Mouse (Mus musculus) layer of hippocampus, adult 2 months (tissue): ENCODE measurements around the gene Pebp1. TPM values are rescaled to one million over a fixed set of nuclear protein-coding genes. Genes with fewer than 3 reads are reported as not detected.

Source experiments
- DNase-seq, 2 experiments: peaks; one replicate each; pipeline ENCODE4 v3.0.0; 2022; ENCODE audit warnings: low spot score in 2 of 2
- H3K27ac ChIP-seq: fragments of 200-600 bp; 2 replicates; pipeline ENCODE4 v1.8.1; 2022
- H3K4me3 ChIP-seq: fragments of 200-600 bp; 2 replicates; pipeline ENCODE4 v1.8.1; 2022; ENCODE audit warnings: mild to moderate bottlenecking
- CTCF ChIP-seq: fragments of 200-600 bp; conservative IDR thresholded peaks from 2 replicates; pipeline ENCODE4 v1.8.1; 2022; ENCODE audit warnings: antibody characterized with exemption, mild to moderate bottlenecking, moderate library complexity
- total RNA-seq, 2 experiments: library from RNA; stranded (reverse); gene quantifications; 2 replicates each; pipeline ENCODE4 v1.2.3; 2021

The Pebp1 gene
- total RNA-seq, 2 experiments from 2014 or later: 696 to 743 TPM

- no peak overlapping the region for H3K4me3 ChIP-seq
- peak; percentile 61 for TF ChIP-seq CTCF
Observed at GRCm38 (mm10) chr5:117281536-117281935, 5.9 kb downstream of the Pebp1 start.

GRCm38 (mm10) chr5:117279669-117280050 is 7.8 kb downstream of the Pebp1 start:
- H3K27ac ChIP-seq: no peak overlapping the region
- DNase-seq: no peak
- no peak overlapping the region for H3K4me3 ChIP-seq
- no peak for TF ChIP-seq CTCF

More at GRCm38 (mm10) chr5:117281536-117281935, 5.9 kb downstream of the Pebp1 start:
- no peak overlapping the region for H3K27ac ChIP-seq
- DNase-seq: no peak

- DNase-seq: no peak
- Histone ChIP-seq H3K4me3 (no peak overlapping the region), H3K27ac (no peak overlapping the region)
- no peak for TF ChIP-seq CTCF
Observed at GRCm38 (mm10) chr5:117278809-117279668, 8.4 kb downstream of the Pebp1 start.

GRCm38 (mm10) chr5:117277784-117278183 is 9.6 kb downstream of the Pebp1 start:
- TF ChIP-seq CTCF: peak; percentile 29
- Histone ChIP-seq H3K27ac (no peak overlapping the region), H3K4me3 (no peak overlapping the region)
- DNase-seq: no peak

- DNase-seq: peak in 1 of 2 experiments; percentile 36
Observed at GRCm38 (mm10) chr5:117274817-117275216, 12.6 kb downstream of the Pebp1 start.

GRCm38 (mm10) chr5:117271945-117272344 is 15.5 kb downstream of the Pebp1 start:
- no peak overlapping the region for H3K4me3 ChIP-seq
- peak overlapping the region; percentile 67 for H3K27ac ChIP-seq
- TF ChIP-seq CTCF: no peak
- DNase-seq: peak; percentile 55 to 80

More at GRCm38 (mm10) chr5:117274817-117275216, 12.6 kb downstream of the Pebp1 start:
- Histone ChIP-seq H3K27ac (0 out of 2 replicates have a peak overlapping the region, but pooled peaks have one; percentile 48), H3K4me3 (no peak overlapping the region)
- TF ChIP-seq CTCF: peak; percentile 74

- DNase-seq: no peak
- Histone ChIP-seq H3K27ac (no peak overlapping the region), H3K4me3 (no peak overlapping the region)
- no peak for TF ChIP-seq CTCF
Observed at GRCm38 (mm10) chr5:117269395-117269794, 18.0 kb downstream of the Pebp1 start.

GRCm38 (mm10) chr5:117268749-117269148 is 18.7 kb downstream of the Pebp1 start:
- Histone ChIP-seq H3K27ac (no peak overlapping the region), H3K4me3 (no peak overlapping the region)
- TF ChIP-seq CTCF: no peak
- DNase-seq: no peak

GRCm38 (mm10) chr5:117267913-117268312 is 19.5 kb downstream of the Pebp1 start:
- no peak for TF ChIP-seq CTCF
- no peak for DNase-seq
- Histone ChIP-seq H3K27ac (no peak overlapping the region), H3K4me3 (no peak overlapping the region)

- no peak for TF ChIP-seq CTCF
- no peak for DNase-seq
- no peak overlapping the region for H3K27ac ChIP-seq
- no peak overlapping the region for H3K4me3 ChIP-seq
Observed at GRCm38 (mm10) chr5:117264701-117265100, 22.7 kb downstream of the Pebp1 start.

- no peak for DNase-seq
- Histone ChIP-seq H3K27ac (no peak overlapping the region), H3K4me3 (no peak overlapping the region)
- TF ChIP-seq CTCF: no peak
Observed at GRCm38 (mm10) chr5:117263566-117263965, 23.9 kb downstream of the Pebp1 start.

- Histone ChIP-seq H3K27ac (no peak overlapping the region), H3K4me3 (no peak overlapping the region)
- no peak for TF ChIP-seq CTCF
- DNase-seq: no peak
Observed at GRCm38 (mm10) chr5:117258276-117258675, 29.1 kb downstream of the Pebp1 start.

GRCm38 (mm10) chr5:117251763-117252162 is 35.7 kb downstream of the Pebp1 start:
- TF ChIP-seq CTCF: no peak
- no peak for DNase-seq
- H3K27ac ChIP-seq: no peak overlapping the region

GRCm38 (mm10) chr5:117250796-117251195 is 36.6 kb downstream of the Pebp1 start:
- DNase-seq: peak in 1 of 2 experiments; percentile 46
- no peak for TF ChIP-seq CTCF

More at GRCm38 (mm10) chr5:117251763-117252162, 35.7 kb downstream of the Pebp1 start:
- no peak overlapping the region for H3K4me3 ChIP-seq

More at GRCm38 (mm10) chr5:117250796-117251195, 36.6 kb downstream of the Pebp1 start:
- H3K4me3 ChIP-seq: no peak overlapping the region
- H3K27ac ChIP-seq: no peak overlapping the region
